Mouse (Mus musculus) liver, embryonic 16.5 days (tissue): Measurements from ENCODE around the gene Scd3. TPM values are rescaled to one million over a fixed set of nuclear protein-coding genes. Genes with fewer than 3 reads are reported as not detected.

Experiments used
- ATAC-seq: fragments of 200-750 bp; cut with Nextera tagmentation; 2 replicates; pipeline ENCODE4 v1.8.0; 2017; ENCODE audit warnings: low read depth, mild to moderate bottlenecking, moderate number of reproducible peaks, moderate library complexity
- H3K27ac ChIP-seq: fragments of 300-500 bp; sonication (generic); 2 replicates; pipeline ENCODE4 v1.5.1; 2014; ENCODE audit warnings: mild to moderate bottlenecking, low read length
- H3K27me3 ChIP-seq: fragments of 300-500 bp; sonication (generic); 2 replicates; pipeline ENCODE4 v1.6.1; 2014; ENCODE audit warnings: low read depth, low read length, mixed read lengths; ENCODE audit not compliant: control insufficient read depth, insufficient read depth
- H3K36me3 ChIP-seq: fragments of 300-500 bp; sonication (generic); 2 replicates; pipeline ENCODE4 v1.6.1; 2014; ENCODE audit warnings: mild to moderate bottlenecking; ENCODE audit not compliant: control insufficient read depth, insufficient read depth
- H3K4me1 ChIP-seq: fragments of 300-500 bp; sonication (generic); 2 replicates; pipeline ENCODE4 v1.6.1; 2014; ENCODE audit warnings: low read depth, low read length, mixed read lengths; ENCODE audit not compliant: control insufficient read depth
- H3K4me2 ChIP-seq: fragments of 300-500 bp; sonication (generic); 2 replicates; pipeline ENCODE4 v1.6.1; 2014; ENCODE audit warnings: low read depth, low read length, mixed read lengths
- H3K4me3 ChIP-seq: fragments of 300-500 bp; sonication (generic); 2 replicates; pipeline ENCODE4 v1.5.1; 2014; ENCODE audit warnings: low read depth, mild to moderate bottlenecking, low read length
- H3K9ac ChIP-seq: fragments of 300-500 bp; sonication (generic); 2 replicates; pipeline ENCODE4 v1.6.1; 2014; ENCODE audit warnings: low read depth, low read length
- H3K9me3 ChIP-seq: fragments of 300-500 bp; sonication (generic); replicated peaks from 2 replicates; pipeline ENCODE4 v1.6.1; 2016; ENCODE audit warnings: low read length; ENCODE audit not compliant: control insufficient read depth
- WGBS: fragments of 180-500 bp; shearing (Covaris S2); extraction: QIAGEN DNeasy Blood & Tissue Kit; methylation state at CpG from one replicate; pipeline ENCODE4 v1.1.7; 2014; ENCODE audit not compliant: insufficient replicate concordance; 5-methylcytosine and 5-hydroxymethylcytosine counted together
- polyA plus RNA-seq: library from polyadenylated mRNA; unstranded; fragments of >200 nt; fragmentation: Nextera tagmentation; extraction: Ambion mirVana; gene quantifications from 2 replicates; pipeline ENCODE4 v1.2.1, GENCODE M21; 2015

Gene Scd3
- polyA plus RNA-seq, 1 experiment from 2014 or later, result not detected

DNA sequence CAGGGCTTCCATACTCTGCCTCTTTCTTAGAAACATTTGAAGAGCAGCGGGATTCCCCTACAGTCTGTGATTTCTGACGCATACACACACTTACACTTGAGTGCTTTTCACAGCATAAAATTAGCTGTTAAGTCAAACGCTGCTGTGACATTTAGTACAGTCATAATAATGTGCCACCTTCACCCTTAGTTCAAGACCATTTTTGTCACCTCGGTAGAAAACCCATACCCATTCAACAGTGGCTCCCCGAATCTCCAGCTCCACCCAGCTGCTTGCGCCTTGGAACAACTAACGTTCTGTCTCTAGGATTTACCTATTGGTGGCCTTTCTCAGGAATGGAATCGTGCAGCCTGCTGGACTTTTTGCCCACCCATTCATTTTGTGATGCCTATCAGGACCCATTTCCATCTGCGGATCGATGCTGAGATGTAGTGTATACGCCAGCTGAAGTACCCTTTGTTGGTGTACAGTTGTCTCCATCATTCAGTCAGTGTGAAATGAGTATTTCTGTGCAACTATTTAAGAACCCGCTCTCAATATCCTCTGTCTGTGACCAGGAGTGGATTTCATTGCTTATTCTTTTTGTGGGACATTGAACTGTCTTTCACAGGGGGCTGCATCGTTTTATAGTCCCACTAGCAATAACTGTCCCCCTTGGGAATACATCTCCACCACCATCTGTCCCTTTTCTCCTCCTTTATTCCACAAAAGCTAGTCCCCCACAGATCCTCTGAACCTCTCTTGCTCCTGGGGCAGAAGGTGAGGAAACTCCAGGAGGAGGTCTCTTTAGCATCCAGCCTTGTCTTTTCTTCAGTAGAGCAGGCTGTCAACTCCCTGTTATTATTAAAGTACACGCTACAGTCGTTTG, 80.3 kb downstream of the Scd3 start:
- H3K27ac ChIP-seq, result peak overlapping the region; percentile 97
- no peak for ATAC-seq
- no peaks in the 10 kb centered on the region for H3K36me3 ChIP-seq
- peak overlapping the region; percentile 67 for H3K4me3 ChIP-seq
- no peaks in the 10 kb centered on the region for H3K27me3 ChIP-seq
- peak overlapping the region; percentile 80 for H3K9ac ChIP-seq
- peak overlapping the region; percentile 98 for H3K4me2 ChIP-seq
- WGBS, result 29% methylated on average over 15 of the region's 15 CpGs
- H3K4me1 ChIP-seq, result peaks cover 68% of the 10 kb centered on the region
- H3K9me3 ChIP-seq, result no peaks in the 10 kb centered on the region

DNA sequence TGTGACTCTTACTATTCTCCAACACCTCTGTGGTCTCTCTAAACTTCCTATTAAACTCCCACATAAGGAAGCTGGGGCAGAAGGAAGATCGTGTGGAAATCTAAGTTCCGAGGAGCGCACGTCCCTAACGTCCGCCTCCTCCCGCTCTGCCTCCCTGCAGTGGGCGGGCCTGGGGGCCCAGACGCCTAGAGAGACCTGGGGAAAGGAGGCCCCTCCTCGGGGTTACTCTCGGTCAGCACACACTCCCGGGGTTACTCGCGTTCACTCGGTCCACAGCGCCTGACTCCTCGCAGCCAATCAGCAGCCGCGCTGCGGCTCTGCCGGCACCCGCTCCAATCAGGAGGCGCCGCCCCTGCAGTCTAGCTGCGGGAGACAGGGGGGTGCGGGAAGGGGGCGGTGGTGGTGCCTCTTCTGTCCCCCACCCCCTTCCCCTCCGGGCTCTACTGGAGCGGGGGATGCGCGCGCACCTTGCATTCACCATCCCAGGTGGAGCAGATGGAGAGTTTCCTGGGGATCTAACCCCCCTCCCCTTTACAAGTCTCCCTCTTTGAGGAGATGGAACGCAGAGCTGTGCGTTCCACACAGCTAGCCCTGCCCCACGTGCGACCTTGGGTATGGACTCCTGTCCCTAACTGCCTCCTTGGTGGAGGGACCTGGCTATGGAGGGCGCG, 81.1 kb downstream of the Scd3 start:
- Histone ChIP-seq H3K9ac (peak overlapping the region; percentile 80), H3K9me3 (no peaks in the 10 kb centered on the region), H3K4me3 (peak overlapping the region; percentile 67), H3K36me3 (no peaks in the 10 kb centered on the region), H3K27me3 (no peaks in the 10 kb centered on the region), H3K4me2 (peak overlapping the region; percentile 98), H3K4me1 (peaks cover 68% of the 10 kb centered on the region), H3K27ac (peak overlapping the region; percentile 97)
- peak; percentile 98 for ATAC-seq
- under 1% methylated on average over 38 of the region's 38 CpGs for WGBS

DNA sequence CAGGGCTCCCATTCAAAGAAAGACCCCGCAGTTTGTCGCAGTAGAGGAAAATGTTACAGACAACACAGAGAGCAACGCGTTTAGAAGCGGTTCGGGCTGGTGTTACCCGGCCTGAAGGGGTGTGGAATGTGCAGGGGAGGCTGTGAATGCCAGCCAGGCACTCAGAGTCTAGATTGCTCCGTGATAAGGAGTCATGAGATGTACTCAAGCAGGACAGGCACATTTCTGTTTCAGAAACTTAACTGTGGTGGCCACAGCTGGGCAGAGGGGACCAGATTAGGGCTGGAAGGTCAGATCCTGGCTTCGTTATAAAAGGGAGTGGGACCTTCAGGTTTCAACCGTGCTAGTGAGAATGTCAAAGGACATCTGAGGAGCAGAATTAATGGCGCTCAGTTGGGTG, 81.7 kb downstream of the Scd3 start:
- peak; percentile 49 for ATAC-seq
- WGBS, result 2% methylated on average over 11 of the region's 11 CpGs
- Histone ChIP-seq H3K9me3 (no peaks in the 10 kb centered on the region), H3K9ac (peak overlapping the region; percentile 80), H3K4me3 (peak overlapping the region; percentile 67), H3K4me1 (peaks cover 68% of the 10 kb centered on the region), H3K36me3 (no peaks in the 10 kb centered on the region), H3K4me2 (peak overlapping the region; percentile 98), H3K27me3 (no peaks in the 10 kb centered on the region), H3K27ac (peak overlapping the region; percentile 97)

DNA sequence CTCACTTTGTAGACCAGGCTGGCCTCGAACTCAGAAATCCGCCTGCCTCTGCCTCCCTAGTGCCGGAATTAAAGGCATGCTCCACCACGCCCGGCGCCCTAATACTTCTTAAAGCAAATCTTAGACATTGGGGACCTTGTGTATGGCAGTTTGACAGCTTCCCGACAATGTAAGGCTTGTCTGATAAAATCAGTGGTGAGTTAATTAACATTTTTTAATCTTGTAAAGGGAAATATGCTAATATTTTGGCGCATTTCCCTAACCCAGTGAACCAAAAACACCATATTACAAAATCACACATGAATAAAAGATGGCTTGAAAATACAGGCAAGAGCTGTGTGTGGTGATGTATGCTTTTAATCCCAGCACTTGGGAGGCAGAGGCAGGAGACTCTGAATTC, 82.5 kb downstream of the Scd3 start:
- H3K4me3 ChIP-seq, result no peak overlapping the region
- peak overlapping the region; percentile 23; the same call in 1 of the 2 replicates for H3K27ac ChIP-seq
- ATAC-seq, result no peak
- H3K4me2 ChIP-seq, result no peak overlapping the region
- H3K27me3 ChIP-seq, result no peaks in the 10 kb centered on the region
- H3K36me3 ChIP-seq, result no peaks in the 10 kb centered on the region
- 79% methylated on average over 8 of the region's 8 CpGs for WGBS
- H3K9me3 ChIP-seq, result no peaks in the 10 kb centered on the region
- H3K4me1 ChIP-seq, result peaks cover 67% of the 10 kb centered on the region
- no peak overlapping the region for H3K9ac ChIP-seq

- no peak for ATAC-seq
- peaks cover 62% of the 10 kb centered on the region for H3K4me1 ChIP-seq
- no peak overlapping the region for H3K4me2 ChIP-seq
- H3K9ac ChIP-seq, result peak overlapping the region; percentile 25; the same call in 1 of the 2 replicates
- no peaks in the 10 kb centered on the region for H3K36me3 ChIP-seq
- H3K27me3 ChIP-seq, result no peaks in the 10 kb centered on the region
- 17% methylated on average over 2 of the region's 2 CpGs for WGBS
- H3K4me3 ChIP-seq, result no peak overlapping the region
- H3K9me3 ChIP-seq, result no peaks in the 10 kb centered on the region
- peak overlapping the region; percentile 23 for H3K27ac ChIP-seq
Measured at GRCm38 (mm10) chr19:44286109-44286508, 83.0 kb downstream of the Scd3 start.

- Histone ChIP-seq H3K4me1 (peaks cover 65% of the 10 kb centered on the region), H3K4me2 (no peak overlapping the region), H3K9me3 (no peaks in the 10 kb centered on the region), H3K4me3 (no peak overlapping the region), H3K27ac (peak overlapping the region; percentile 56; the same call in 1 of the 2 replicates), H3K9ac (peak overlapping the region; percentile 5; the same call in 1 of the 2 replicates), H3K36me3 (no peaks in the 10 kb centered on the region), H3K27me3 (no peaks in the 10 kb centered on the region)
- ATAC-seq, result no peak
- WGBS, result 48% methylated on average over 10 of the region's 11 CpGs
Measured at GRCm38 (mm10) chr19:44287415-44288110, 84.5 kb downstream of the Scd3 start.

DNA sequence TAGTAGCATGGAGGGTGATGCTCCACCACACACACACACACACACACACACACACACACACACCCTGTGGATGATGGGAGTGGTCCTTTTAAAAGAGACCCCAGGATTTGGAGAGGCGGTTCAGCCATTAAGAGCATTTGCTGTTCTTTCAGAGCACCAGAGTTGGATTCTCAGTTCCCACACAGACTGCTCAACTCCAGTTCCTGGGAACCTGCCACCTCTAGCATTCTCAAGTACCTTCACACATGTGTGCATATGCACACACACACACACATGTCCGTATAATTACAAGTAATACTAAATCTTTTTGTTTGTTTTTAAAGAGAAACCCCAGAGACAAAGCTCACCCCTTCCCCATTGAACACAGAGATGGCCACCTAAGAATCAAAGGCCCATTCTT, 89.0 kb downstream of the Scd3 start:
- 80% methylated on average over 2 of the region's 2 CpGs for WGBS
- H3K4me3 ChIP-seq, result no peak overlapping the region
- H3K36me3 ChIP-seq, result no peaks in the 10 kb centered on the region
- peak overlapping the region; percentile 80 for H3K9ac ChIP-seq
- peaks cover 57% of the 10 kb centered on the region for H3K4me1 ChIP-seq
- no peak for ATAC-seq
- H3K4me2 ChIP-seq, result peak overlapping the region; percentile 91; the same call in 1 of the 2 replicates
- H3K27me3 ChIP-seq, result no peaks in the 10 kb centered on the region
- peak overlapping the region; percentile 92 for H3K27ac ChIP-seq
- H3K9me3 ChIP-seq, result no peaks in the 10 kb centered on the region

GRCm38 (mm10) chr19:44292483-44292882, 89.4 kb downstream of the Scd3 start:
- ATAC-seq, result no peak
- H3K4me3 ChIP-seq, result peak overlapping the region; percentile 79
- peak overlapping the region; percentile 80 for H3K9ac ChIP-seq
- H3K27me3 ChIP-seq, result no peaks in the 10 kb centered on the region
- 13% methylated on average over 3 of the region's 3 CpGs for WGBS
- no peaks in the 10 kb centered on the region for H3K9me3 ChIP-seq
- peak overlapping the region; percentile 92 for H3K27ac ChIP-seq
- peaks cover 55% of the 10 kb centered on the region for H3K4me1 ChIP-seq
- peak overlapping the region; percentile 91 for H3K4me2 ChIP-seq
- H3K36me3 ChIP-seq, result no peaks in the 10 kb centered on the region
